Mouse (Mus musculus) ES-Bruce4 (cell line): ENCODE results near the gene Zfp697.

Experiments
- CTCF ChIP-seq: IDR thresholded peaks from one replicate; pipeline ENCODE4 v1.8.1; 2011; ENCODE audit warnings: low read depth, low read length
- EP300 ChIP-seq: IDR thresholded peaks from 2 replicates; pipeline ENCODE4 v1.6.1; 2011; ENCODE audit warnings: low read depth, low read length; ENCODE audit not compliant: insufficient read depth

- no peak for TF ChIP-seq CTCF
- no peak for TF ChIP-seq EP300
Measured at GRCm38 (mm10) chr3:98733724-98734123, 351.5 kb downstream of the Zfp697 start.
